Mouse (Mus musculus): ENCODE results near the gene Tmem115. TPM values are rescaled to one million over a fixed set of nuclear protein-coding genes. Genes with fewer than 3 reads are reported as not detected.

The Tmem115 gene
- polyA plus RNA-seq, 1 experiment from 2014 or later: 15.2 TPM

- Histone ChIP-seq H3K36me3 (replicated peaks) (peaks cover 33% of the 10 kb centered on the region), H3K4me1 (replicated peaks) (peaks cover 90% of the 10 kb centered on the region), H3K4me3 (replicated peaks) (no peak overlapping the region), H3K27ac (replicated peaks) (peak overlapping the region; percentile 84), H3K9ac (no peak overlapping the region), H3K4me2 (peak overlapping the region; percentile 0; the same call in 1 of the 2 replicates), H3K9me3 (replicated peaks) (no peaks in the 10 kb centered on the region), H3K27me3 (no peaks in the 10 kb centered on the region)
- 73% methylated on average over 14 of the region's 14 CpGs for WGBS (ENCODE audit: insufficient replicate concordance)
- ATAC-seq (ENCODE audit: insufficient read depth): no peak
These were observed 42.0 kb downstream of the Tmem115 start for GRCm38 (mm10) chr9:107575579-107576356.

- ATAC-seq (ENCODE audit: insufficient read depth): peak; percentile 65
- peak within 1 kb of the TSS; percentile 58 for H3K9ac ChIP-seq
- H3K4me3 ChIP-seq (replicated peaks): peak within 1 kb of the TSS; percentile 55
- no peaks in the 10 kb centered on the region for H3K27me3 ChIP-seq
- peaks cover 89% of the 10 kb centered on the region for H3K4me1 ChIP-seq (replicated peaks)
- peaks cover 29% of the 10 kb centered on the region for H3K36me3 ChIP-seq (replicated peaks)
- peak within 1 kb of the TSS; percentile 84 for H3K27ac ChIP-seq (replicated peaks)
- peak within 1 kb of the TSS; percentile 76 for H3K4me2 ChIP-seq
- WGBS (ENCODE audit: insufficient replicate concordance): 24% methylated on average over 16 of the region's 16 CpGs
- no peaks in the 10 kb centered on the region for H3K9me3 ChIP-seq (replicated peaks)
These were observed 42.8 kb downstream of the Tmem115 start, which contains the start of gene Hyal1 for GRCm38 (mm10) chr9:107576357-107577107. Gene Hyal1 (plus strand): TSS chr9:107576927.

GRCm38 (mm10) chr9:107577871-107578270, 44.1 kb downstream of the Tmem115 start:
- WGBS (ENCODE audit: insufficient replicate concordance): 84% methylated on average over 10 of the region's 10 CpGs
- no peak overlapping the region for H3K4me3 ChIP-seq (replicated peaks)
- H3K9ac ChIP-seq: no peak overlapping the region
- no peaks in the 10 kb centered on the region for H3K9me3 ChIP-seq (replicated peaks)
- H3K27ac ChIP-seq (replicated peaks): 0 out of 2 replicates have a peak overlapping the region, but pooled peaks have one; percentile 69
- H3K4me1 ChIP-seq (replicated peaks): peaks cover 89% of the 10 kb centered on the region
- no peaks in the 10 kb centered on the region for H3K27me3 ChIP-seq
- H3K36me3 ChIP-seq (replicated peaks): peaks cover 16% of the 10 kb centered on the region
- peak overlapping the region; percentile 76 for H3K4me2 ChIP-seq
- no peak for ATAC-seq (ENCODE audit: insufficient read depth)

GRCm38 (mm10) chr9:107578587-107578986, 44.8 kb downstream of the Tmem115 start, which contains the start of gene Naa80:
Gene Naa80 (plus strand): TSS chr9:107578887.
- H3K9ac ChIP-seq: no peak within 1 kb of the TSS; the same call in 1 of the 2 replicates
- H3K27ac ChIP-seq (replicated peaks): peak within 1 kb of the TSS; percentile 96
- peak within 1 kb of the TSS; percentile 80 for H3K4me2 ChIP-seq
- no peak for ATAC-seq (ENCODE audit: insufficient read depth)
- peaks cover 88% of the 10 kb centered on the region for H3K4me1 ChIP-seq (replicated peaks)
- peaks cover 17% of the 10 kb centered on the region for H3K36me3 ChIP-seq (replicated peaks)
- WGBS (ENCODE audit: insufficient replicate concordance): 73% methylated on average over 3 of the region's 3 CpGs
- no peaks in the 10 kb centered on the region for H3K9me3 ChIP-seq (replicated peaks)
- H3K27me3 ChIP-seq: no peaks in the 10 kb centered on the region
- no peak within 1 kb of the TSS for H3K4me3 ChIP-seq (replicated peaks)

- H3K27me3 ChIP-seq: no peaks in the 10 kb centered on the region
- no peaks in the 10 kb centered on the region for H3K9me3 ChIP-seq (replicated peaks)
- no peak overlapping the region for H3K9ac ChIP-seq
- H3K4me1 ChIP-seq (replicated peaks): peaks cover 92% of the 10 kb centered on the region
- H3K36me3 ChIP-seq (replicated peaks): peaks cover 20% of the 10 kb centered on the region
- peak overlapping the region; percentile 96 for H3K27ac ChIP-seq (replicated peaks)
- 88% methylated on average over 14 of the region's 14 CpGs for WGBS (ENCODE audit: insufficient replicate concordance)
- H3K4me3 ChIP-seq (replicated peaks): no peak overlapping the region
- 0 out of 2 replicates have a peak overlapping the region, but pooled peaks have one; percentile 80 for H3K4me2 ChIP-seq
- no peak for ATAC-seq (ENCODE audit: insufficient read depth)
These were observed 45.5 kb downstream of the Tmem115 start for GRCm38 (mm10) chr9:107579023-107579900.

- peak within 1 kb of the TSS; percentile 70 for H3K9ac ChIP-seq
- WGBS (ENCODE audit: insufficient replicate concordance): under 1% methylated on average over 32 of the region's 32 CpGs
- H3K9me3 ChIP-seq (replicated peaks): no peaks in the 10 kb centered on the region
- H3K27me3 ChIP-seq: no peaks in the 10 kb centered on the region
- peak; percentile 79 for ATAC-seq (ENCODE audit: insufficient read depth)
- peaks cover 22% of the 10 kb centered on the region for H3K36me3 ChIP-seq (replicated peaks)
- H3K4me2 ChIP-seq: peak within 1 kb of the TSS; percentile 80
- H3K4me1 ChIP-seq (replicated peaks): peaks cover 94% of the 10 kb centered on the region
- H3K4me3 ChIP-seq (replicated peaks): peak within 1 kb of the TSS; percentile 64
- H3K27ac ChIP-seq (replicated peaks): peak within 1 kb of the TSS; percentile 96
These were observed 47.0 kb downstream of the Tmem115 start, which contains the start of gene Hyal3 for GRCm38 (mm10) chr9:107580501-107581317. Gene Hyal3 (plus strand): TSS chr9:107580818.

GRCm38 (mm10) chr9:107581584-107581983, 47.8 kb downstream of the Tmem115 start:
- WGBS (ENCODE audit: insufficient replicate concordance): 23% methylated on average over 4 of the region's 4 CpGs
- ATAC-seq (ENCODE audit: insufficient read depth): no peak
- peak overlapping the region; percentile 64 for H3K4me3 ChIP-seq (replicated peaks)
- H3K27me3 ChIP-seq: no peaks in the 10 kb centered on the region
- peak overlapping the region; percentile 80 for H3K4me2 ChIP-seq
- peaks cover 22% of the 10 kb centered on the region for H3K36me3 ChIP-seq (replicated peaks)
- peaks cover 94% of the 10 kb centered on the region for H3K4me1 ChIP-seq (replicated peaks)
- no peaks in the 10 kb centered on the region for H3K9me3 ChIP-seq (replicated peaks)
- H3K27ac ChIP-seq (replicated peaks): peak overlapping the region; percentile 96
- peak overlapping the region; percentile 70 for H3K9ac ChIP-seq

- ATAC-seq (ENCODE audit: insufficient read depth): no peak
- H3K27ac ChIP-seq (replicated peaks): peak overlapping the region; percentile 96
- H3K27me3 ChIP-seq: no peaks in the 10 kb centered on the region
- peak overlapping the region; percentile 80; the same call in 1 of the 2 replicates for H3K4me2 ChIP-seq
- H3K9ac ChIP-seq: peak overlapping the region; percentile 70; the same call in 1 of the 2 replicates
- WGBS (ENCODE audit: insufficient replicate concordance): 81% methylated on average over 7 of the region's 7 CpGs
- H3K9me3 ChIP-seq (replicated peaks): no peaks in the 10 kb centered on the region
- H3K4me3 ChIP-seq (replicated peaks): no peak overlapping the region
- H3K36me3 ChIP-seq (replicated peaks): peaks cover 22% of the 10 kb centered on the region
- H3K4me1 ChIP-seq (replicated peaks): peaks cover 89% of the 10 kb centered on the region
These were observed 48.8 kb downstream of the Tmem115 start for GRCm38 (mm10) chr9:107582509-107583062.

- 87% methylated on average over 14 of the region's 14 CpGs for WGBS (ENCODE audit: insufficient replicate concordance)
- no peak overlapping the region for H3K4me3 ChIP-seq (replicated peaks)
- peaks cover 83% of the 10 kb centered on the region for H3K4me1 ChIP-seq (replicated peaks)
- no peaks in the 10 kb centered on the region for H3K27me3 ChIP-seq
- H3K9ac ChIP-seq: no peak overlapping the region
- no peaks in the 10 kb centered on the region for H3K9me3 ChIP-seq (replicated peaks)
- no peak overlapping the region for H3K4me2 ChIP-seq
- H3K36me3 ChIP-seq (replicated peaks): peaks cover 22% of the 10 kb centered on the region
- ATAC-seq (ENCODE audit: insufficient read depth): no peak
- peak overlapping the region; percentile 96; the same call in 1 of the 2 replicates for H3K27ac ChIP-seq (replicated peaks)
These were observed 49.4 kb downstream of the Tmem115 start for GRCm38 (mm10) chr9:107583174-107583573.

Data from liver, embryonic 15.5 days (tissue).